Mouse (Mus musculus): ENCODE results near the gene Camta2. TPM values are rescaled to one million over a fixed set of nuclear protein-coding genes. Genes with fewer than 3 reads are reported as not detected.
A peak's percentile ranks its signal among the peaks of the same experiment; 100 is the strongest.

Gene Camta2
- total RNA-seq, 1 experiment = 3.9 TPM

- H3K4me1 ChIP-seq (ENCODE audit: control insufficient read depth in 2 of 2, insufficient read depth in 2 of 2, low read length in 2 of 2, poor library complexity in 1 of 2) = peaks cover 8 to 25% of the 10 kb centered on the region in 2 experiments; a peak in 3 of 4 replicates
- no peaks in the 10 kb centered on the region for H3K9me3 ChIP-seq (ENCODE audit: control insufficient read depth, insufficient read depth, low read depth, low read length)
- H3K27ac ChIP-seq (ENCODE audit: insufficient read depth, low read depth, low read length, poor library complexity, severe bottlenecking) = peak overlapping the region; percentile 83; the same call in 1 of the 2 replicates
- no peak for DNase-seq (ENCODE audit: low read depth, low spot score)
- H3K36me3 ChIP-seq (ENCODE audit: control insufficient read depth, insufficient read depth, low read length, poor library complexity, severe bottlenecking) = peaks cover 23% of the 10 kb centered on the region
- H3K4me3 ChIP-seq (ENCODE audit: insufficient read depth in 1 of 2, low read depth in 1 of 2, low read length in 2 of 2, poor library complexity in 1 of 2, severe bottlenecking in 1 of 2) = peak overlapping the region; percentile 89 to 98
- in situ Hi-C loops (cut with MboI; ENCODE audit: low sequenced_read_pairs in 2 of 2, unreplicated experiment in 2 of 2) = no loop called here
- TF ChIP-seq ZNF384 (IDR thresholded peaks at IDR 0.05; ENCODE audit: low read depth, low read length) = no peak
- TF ChIP-seq ZC3H11A (IDR thresholded peaks at IDR 0.05; ENCODE audit: borderline replicate concordance, low read depth, low read length) = no peak
- no peak for TF ChIP-seq CHD2 (IDR thresholded peaks at IDR 0.05; ENCODE audit: low read depth, low read length)
- TF ChIP-seq MAFK (IDR thresholded peaks at IDR 0.05; ENCODE audit: insufficient read depth, low read depth, low read length) = no peak
- TF ChIP-seq HCFC1 (IDR thresholded peaks at IDR 0.05; ENCODE audit: borderline replicate concordance, insufficient read depth, low read length) = no peak
- peak overlapping the region; percentile 87 for H3K9ac ChIP-seq (ENCODE audit: insufficient read depth, low read depth, low read length, poor library complexity, severe bottlenecking)
Measured at GRCm38 (mm10) chr11:70656456-70656927, 31.4 kb downstream of the Camta2 start.

- Histone ChIP-seq H3K4me3 (ENCODE audit: insufficient read depth in 1 of 2, low read depth in 1 of 2, low read length in 2 of 2, poor library complexity in 1 of 2, severe bottlenecking in 1 of 2) (peak overlapping the region; percentile 89 to 98), H3K36me3 (ENCODE audit: control insufficient read depth, insufficient read depth, low read length, poor library complexity, severe bottlenecking) (peaks cover 27% of the 10 kb centered on the region), H3K9ac (ENCODE audit: insufficient read depth, low read depth, low read length, poor library complexity, severe bottlenecking) (peak overlapping the region; percentile 87), H3K4me1 (ENCODE audit: control insufficient read depth in 2 of 2, insufficient read depth in 2 of 2, low read length in 2 of 2, poor library complexity in 1 of 2) (peaks cover 8 to 25% of the 10 kb centered on the region in 2 experiments; a peak in 3 of 4 replicates), H3K27ac (ENCODE audit: insufficient read depth, low read depth, low read length, poor library complexity, severe bottlenecking) (peak overlapping the region; percentile 83), H3K9me3 (ENCODE audit: control insufficient read depth, insufficient read depth, low read depth, low read length) (no peaks in the 10 kb centered on the region)
- in situ Hi-C loops (cut with MboI; ENCODE audit: low sequenced_read_pairs in 2 of 2, unreplicated experiment in 2 of 2) = no loop called here
- no peak for TF ChIP-seq HCFC1 (IDR thresholded peaks at IDR 0.05; ENCODE audit: borderline replicate concordance, insufficient read depth, low read length)
- TF ChIP-seq CHD2 (IDR thresholded peaks at IDR 0.05; ENCODE audit: low read depth, low read length) = no peak
- no peak for TF ChIP-seq ZNF384 (IDR thresholded peaks at IDR 0.05; ENCODE audit: low read depth, low read length)
- TF ChIP-seq ZC3H11A (IDR thresholded peaks at IDR 0.05; ENCODE audit: borderline replicate concordance, low read depth, low read length) = no peak
- peak; percentile 33 for DNase-seq (ENCODE audit: low read depth, low spot score)
Measured at GRCm38 (mm10) chr11:70655571-70656455, 32.1 kb downstream of the Camta2 start.

- Histone ChIP-seq H3K9ac (ENCODE audit: insufficient read depth, low read depth, low read length, poor library complexity, severe bottlenecking) (peak overlapping the region; percentile 87), H3K4me3 (ENCODE audit: insufficient read depth in 1 of 2, low read depth in 1 of 2, low read length in 2 of 2, poor library complexity in 1 of 2, severe bottlenecking in 1 of 2) (peak overlapping the region; percentile 89 to 98), H3K4me1 (ENCODE audit: control insufficient read depth in 2 of 2, insufficient read depth in 2 of 2, low read length in 2 of 2, poor library complexity in 1 of 2) (peaks cover 8 to 25% of the 10 kb centered on the region in 2 experiments; a peak in 3 of 4 replicates), H3K27ac (ENCODE audit: insufficient read depth, low read depth, low read length, poor library complexity, severe bottlenecking) (peak overlapping the region; percentile 83), H3K9me3 (ENCODE audit: control insufficient read depth, insufficient read depth, low read depth, low read length) (no peaks in the 10 kb centered on the region), H3K36me3 (ENCODE audit: control insufficient read depth, insufficient read depth, low read length, poor library complexity, severe bottlenecking) (peaks cover 34% of the 10 kb centered on the region)
- in situ Hi-C loops (cut with MboI; ENCODE audit: low sequenced_read_pairs in 2 of 2, unreplicated experiment in 2 of 2) = no loop called here
- peak; percentile 54 for DNase-seq (ENCODE audit: low read depth, low spot score)
- TF ChIP-seq MAFK (IDR thresholded peaks at IDR 0.05; ENCODE audit: insufficient read depth, low read depth, low read length) (no peak), ZNF384 (IDR thresholded peaks at IDR 0.05; ENCODE audit: low read depth, low read length) (no peak), ZC3H11A (IDR thresholded peaks at IDR 0.05; ENCODE audit: borderline replicate concordance, low read depth, low read length) (no peak), HCFC1 (IDR thresholded peaks at IDR 0.05; ENCODE audit: borderline replicate concordance, insufficient read depth, low read length) (no peak), CHD2 (IDR thresholded peaks at IDR 0.05; ENCODE audit: low read depth, low read length) (peak; percentile 49; the same call in 1 of the 2 replicates)
Measured at GRCm38 (mm10) chr11:70654923-70655570, 32.9 kb downstream of the Camta2 start.

- Histone ChIP-seq H3K9me3 (ENCODE audit: control insufficient read depth, insufficient read depth, low read depth, low read length) (no peaks in the 10 kb centered on the region), H3K4me3 (ENCODE audit: insufficient read depth in 1 of 2, low read depth in 1 of 2, low read length in 2 of 2, poor library complexity in 1 of 2, severe bottlenecking in 1 of 2) (peak within 1 kb of the TSS; percentile 89 to 98), H3K4me1 (ENCODE audit: control insufficient read depth in 2 of 2, insufficient read depth in 2 of 2, low read length in 2 of 2, poor library complexity in 1 of 2) (peaks cover 8 to 23% of the 10 kb centered on the region in 2 experiments; a peak in 3 of 4 replicates), H3K27ac (ENCODE audit: insufficient read depth, low read depth, low read length, poor library complexity, severe bottlenecking) (peak within 1 kb of the TSS; percentile 98), H3K36me3 (ENCODE audit: control insufficient read depth, insufficient read depth, low read length, poor library complexity, severe bottlenecking) (peaks cover 40% of the 10 kb centered on the region), H3K9ac (ENCODE audit: insufficient read depth, low read depth, low read length, poor library complexity, severe bottlenecking) (peak within 1 kb of the TSS; percentile 99)
- in situ Hi-C loops (cut with MboI; ENCODE audit: low sequenced_read_pairs in 2 of 2, unreplicated experiment in 2 of 2) = no loop called here
- no peak for TF ChIP-seq MAFK (IDR thresholded peaks at IDR 0.05; ENCODE audit: insufficient read depth, low read depth, low read length)
- TF ChIP-seq CHD2 (IDR thresholded peaks at IDR 0.05; ENCODE audit: low read depth, low read length) = no peak
- peak; percentile 47 for DNase-seq (ENCODE audit: low read depth, low spot score)
Measured at GRCm38 (mm10) chr11:70654198-70654922, 33.5 kb downstream of the Camta2 start, which contains the start of gene Pfn1. Gene Pfn1 (minus strand): TSS chr11:70654644.
